Mouse (Mus musculus) heart, embryonic 14.5 days (tissue): Measurements from ENCODE around the gene Scgb1b12. TPM values are rescaled to one million over a fixed set of nuclear protein-coding genes. Genes with fewer than 3 reads are reported as not detected.
"Not testable (repeated sequence)": the region's sequence is repeated elsewhere in the genome, so short reads cannot be mapped to it uniquely, and the experiment has no call there.

Experiments
- ATAC-seq: fragments of 200-750 bp; cut with Nextera tagmentation; 2 replicates; pipeline ENCODE4 v1.8.0; 2017; ENCODE audit warnings: low read depth, moderate TSS enrichment; ENCODE audit not compliant: insufficient number of reproducible peaks, insufficient read depth, low FRiP score
- H3K27ac ChIP-seq, 2 experiments: fragments of 200-500 bp in 1 of 2; fragments of 300-500 bp in 1 of 2; sonication (generic) in 1 of 2; replicated peaks in 1 of 2; 2 replicates each; pipeline ENCODE4 v1.5.1; 2012 to 2014; ENCODE audit warnings: low read depth in 2 of 2, low read length in 2 of 2, control low read depth in 1 of 2, mild to moderate bottlenecking in 1 of 2, mixed read lengths in 1 of 2; ENCODE audit not compliant: control insufficient read depth in 1 of 2, insufficient read depth in 1 of 2
- H3K27me3 ChIP-seq: fragments of 300-500 bp; sonication (generic); 2 replicates; pipeline ENCODE4 v1.6.1; 2014; ENCODE audit warnings: mild to moderate bottlenecking, low read length, control low read depth; ENCODE audit not compliant: control insufficient read depth, insufficient read depth
- H3K36me3 ChIP-seq: fragments of 300-500 bp; sonication (generic); 2 replicates; pipeline ENCODE4 v1.6.1; 2014; ENCODE audit warnings: mild to moderate bottlenecking, control low read depth, low read length, mixed read lengths; ENCODE audit not compliant: control insufficient read depth, insufficient read depth
- H3K4me1 ChIP-seq, 2 experiments: fragments of 200-500 bp in 1 of 2; fragments of 300-500 bp in 1 of 2; sonication (generic) in 1 of 2; 2 replicates each; pipeline ENCODE4 v1.6.1; 2012 to 2014; ENCODE audit warnings: low read length in 2 of 2, control low read depth in 1 of 2, mixed read lengths in 1 of 2; ENCODE audit not compliant: control insufficient read depth in 2 of 2, insufficient read depth in 2 of 2
- H3K4me2 ChIP-seq: fragments of 300-500 bp; sonication (generic); 2 replicates; pipeline ENCODE4 v1.6.1; 2014; ENCODE audit warnings: mild to moderate bottlenecking, low read length
- H3K4me3 ChIP-seq, 2 experiments: fragments of 200-500 bp in 1 of 2; fragments of 300-500 bp in 1 of 2; sonication (generic) in 1 of 2; 2 replicates each; pipeline ENCODE4 v1.5.1; 2012 to 2014; ENCODE audit warnings: low read length in 2 of 2, mild to moderate bottlenecking in 2 of 2, control low read depth in 1 of 2, low read depth in 1 of 2, moderate library complexity in 1 of 2; ENCODE audit not compliant: control insufficient read depth in 1 of 2, insufficient read depth in 1 of 2
- H3K9ac ChIP-seq: fragments of 300-500 bp; sonication (generic); 2 replicates; pipeline ENCODE4 v1.6.1; 2014; ENCODE audit warnings: mild to moderate bottlenecking, low read length
- H3K9me3 ChIP-seq: fragments of 300-500 bp; sonication (generic); 2 replicates; pipeline ENCODE4 v1.6.1; 2016; ENCODE audit warnings: low read length, control low read depth; ENCODE audit not compliant: control insufficient read depth
- WGBS: fragments of 180-500 bp; shearing (Covaris S2); extraction: QIAGEN DNeasy Blood & Tissue Kit; methylation state at CpG from one replicate; pipeline ENCODE4 v1.1.7; 2014; 5-methylcytosine and 5-hydroxymethylcytosine counted together
- polyA plus RNA-seq: library from polyadenylated mRNA; unstranded; fragments of >200 nt; fragmentation: Nextera tagmentation; extraction: Ambion mirVana; gene quantifications from 2 replicates; pipeline ENCODE4 v1.2.1, GENCODE M21; 2014

Gene Scgb1b12
- not detected in 2 replicates for polyA plus RNA-seq

DNA sequence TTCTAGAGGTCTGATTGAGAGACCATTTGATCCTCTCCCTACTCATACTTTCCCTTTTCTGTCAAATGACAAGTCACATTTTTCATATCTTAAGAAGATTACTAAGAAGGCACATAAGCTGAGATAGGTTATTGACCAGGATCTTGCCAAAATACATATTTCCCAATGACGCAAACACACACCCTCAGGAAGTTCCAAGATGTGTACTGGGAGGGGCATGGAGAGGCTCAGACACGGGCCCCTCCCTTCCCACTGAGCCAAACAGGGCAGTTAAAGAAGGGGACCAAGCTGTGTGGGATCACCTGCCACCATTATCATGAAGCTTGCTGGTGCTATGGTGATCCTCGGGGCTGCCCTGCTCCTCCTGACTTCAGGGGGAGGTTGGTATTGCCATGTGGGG is at the start of gene Scgb1b12:
Scgb1b12 (plus strand) TSS at position 301 of the 400 bp plus-strand sequence.
- not testable (repeated sequence) for H3K27ac ChIP-seq, H3K4me2 ChIP-seq, H3K27me3 ChIP-seq, H3K9ac ChIP-seq, H3K4me3 ChIP-seq, H3K4me1 ChIP-seq, ATAC-seq, H3K36me3 ChIP-seq, H3K9me3 ChIP-seq
- 50% methylated on average over 1 of the region's 3 CpGs for WGBS

DNA sequence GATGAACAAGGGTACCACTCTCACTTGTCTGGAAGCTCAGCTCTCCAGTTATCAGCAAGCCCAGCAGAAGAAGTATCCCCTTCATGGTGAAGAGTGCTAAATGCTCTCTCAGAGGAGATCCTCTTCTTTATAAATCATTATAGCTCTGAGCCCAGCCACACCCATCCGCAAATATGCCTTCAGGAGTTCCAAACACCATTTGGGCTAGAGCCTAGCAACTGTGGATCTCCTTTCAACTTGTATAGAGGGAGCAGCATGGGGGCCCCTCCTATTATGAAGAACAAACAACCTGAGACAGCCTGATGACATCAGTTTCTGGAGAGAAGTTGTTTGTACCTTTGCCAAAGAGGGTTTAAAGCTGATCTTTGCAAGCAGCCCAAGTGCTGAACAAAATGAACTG is 6.8 kb upstream of the Scgb1b12 start, which contains the start of gene Scgb2b12:
Scgb2b12 (minus strand) TSS at position 101 of the 400 bp plus-strand sequence.
- H3K27me3 ChIP-seq, H3K4me2 ChIP-seq, H3K9ac ChIP-seq, H3K4me3 ChIP-seq, H3K4me1 ChIP-seq, H3K9me3 ChIP-seq, ATAC-seq, H3K27ac ChIP-seq, H3K36me3 ChIP-seq: not testable (repeated sequence)
- 70% methylated on average over 1 of the region's 1 CpGs for WGBS

Other genes starting within 250 kb of the Scgb1b12 start
- not detected in 2 replicates for gene Scgb1b10, start 233.3 kb upstream of the Scgb1b12 start, polyA plus RNA-seq
- gene Scgb2b11, start 123.0 kb upstream of the Scgb1b12 start, polyA plus RNA-seq = not detected in 2 replicates
- not detected in 2 replicates for gene Scgb1b11, start 111.3 kb upstream of the Scgb1b12 start, polyA plus RNA-seq
- gene Scgb2b12, start 6.9 kb upstream of the Scgb1b12 start, polyA plus RNA-seq = not detected in 2 replicates
- not detected in 2 replicates for gene Scgb1b29, start 107.4 kb downstream of the Scgb1b12 start, polyA plus RNA-seq